Mouse (Mus musculus): ENCODE results near the gene Krtcap2. TPM values are rescaled to one million over a fixed set of nuclear protein-coding genes. Genes with fewer than 3 reads are reported as not detected.

Gene Krtcap2
- polyA plus RNA-seq, 1 experiment, result 82.9 TPM

DNA sequence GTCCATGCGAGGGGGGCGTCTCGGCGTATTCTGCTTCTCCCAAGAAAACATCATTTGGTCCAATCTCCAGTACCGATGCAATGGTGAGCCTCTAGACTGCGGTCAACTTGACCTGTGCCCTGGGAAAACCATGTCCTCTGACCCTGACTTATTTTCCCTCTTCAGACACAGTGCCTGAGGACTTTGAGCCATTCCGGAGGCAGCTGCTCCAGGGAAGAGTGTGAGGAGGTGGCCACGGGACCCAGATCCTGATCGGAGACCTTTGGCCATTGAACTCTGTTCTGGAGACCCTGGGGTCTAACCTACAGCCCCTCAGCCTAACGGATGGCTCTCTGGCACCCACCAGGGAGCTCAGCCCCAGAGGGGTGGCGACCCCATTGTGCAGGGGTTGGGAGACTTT, 19.4 kb upstream of the Krtcap2 start:
- H3K4me3 ChIP-seq (replicated peaks; ENCODE audit: insufficient read depth, low read depth, low read length), result peak overlapping the region; percentile 7
- no peaks in the 10 kb centered on the region for H3K27me3 ChIP-seq (ENCODE audit: control insufficient read depth, insufficient read depth, low read length)
- no peaks in the 10 kb centered on the region for H3K4me1 ChIP-seq (ENCODE audit: control insufficient read depth, insufficient read depth, low read length)
- 47% methylated on average over 11 of the region's 11 CpGs for WGBS
- no peak for DNase-seq
- TF ChIP-seq POLR2A (IDR thresholded peaks at IDR 0.05; ENCODE audit: borderline replicate concordance, insufficient read depth, low read length) (no peak), CTCF (IDR thresholded peaks at IDR 0.05; ENCODE audit: borderline replicate concordance, insufficient read depth, low read depth, low read length) (no peak)
- H3K27ac ChIP-seq (ENCODE audit: insufficient read depth, low read length), result 0 out of 2 replicates have a peak overlapping the region, but pooled peaks have one; percentile 19

GRCm38 (mm10) chr3:89226900-89227299, 18.9 kb upstream of the Krtcap2 start, which contains the start of gene Mtx1:
Gene Mtx1, minus strand, starts transcription at chr3:89227088.
- H3K27me3 ChIP-seq (ENCODE audit: control insufficient read depth, insufficient read depth, low read length), result no peaks in the 10 kb centered on the region
- H3K4me3 ChIP-seq (replicated peaks; ENCODE audit: insufficient read depth, low read depth, low read length), result peak within 1 kb of the TSS; percentile 38
- DNase-seq, result no peak
- 0 out of 2 replicates have a peak within 1 kb of the TSS, but pooled peaks have one; percentile 19 for H3K27ac ChIP-seq (ENCODE audit: insufficient read depth, low read length)
- TF ChIP-seq POLR2A (IDR thresholded peaks at IDR 0.05; ENCODE audit: borderline replicate concordance, insufficient read depth, low read length), result no peak
- no peak for TF ChIP-seq CTCF (IDR thresholded peaks at IDR 0.05; ENCODE audit: borderline replicate concordance, insufficient read depth, low read depth, low read length)
- WGBS, result 23% methylated on average over 21 of the region's 21 CpGs
- peaks cover 4% of the 10 kb centered on the region for H3K4me1 ChIP-seq (ENCODE audit: control insufficient read depth, insufficient read depth, low read length)

DNA sequence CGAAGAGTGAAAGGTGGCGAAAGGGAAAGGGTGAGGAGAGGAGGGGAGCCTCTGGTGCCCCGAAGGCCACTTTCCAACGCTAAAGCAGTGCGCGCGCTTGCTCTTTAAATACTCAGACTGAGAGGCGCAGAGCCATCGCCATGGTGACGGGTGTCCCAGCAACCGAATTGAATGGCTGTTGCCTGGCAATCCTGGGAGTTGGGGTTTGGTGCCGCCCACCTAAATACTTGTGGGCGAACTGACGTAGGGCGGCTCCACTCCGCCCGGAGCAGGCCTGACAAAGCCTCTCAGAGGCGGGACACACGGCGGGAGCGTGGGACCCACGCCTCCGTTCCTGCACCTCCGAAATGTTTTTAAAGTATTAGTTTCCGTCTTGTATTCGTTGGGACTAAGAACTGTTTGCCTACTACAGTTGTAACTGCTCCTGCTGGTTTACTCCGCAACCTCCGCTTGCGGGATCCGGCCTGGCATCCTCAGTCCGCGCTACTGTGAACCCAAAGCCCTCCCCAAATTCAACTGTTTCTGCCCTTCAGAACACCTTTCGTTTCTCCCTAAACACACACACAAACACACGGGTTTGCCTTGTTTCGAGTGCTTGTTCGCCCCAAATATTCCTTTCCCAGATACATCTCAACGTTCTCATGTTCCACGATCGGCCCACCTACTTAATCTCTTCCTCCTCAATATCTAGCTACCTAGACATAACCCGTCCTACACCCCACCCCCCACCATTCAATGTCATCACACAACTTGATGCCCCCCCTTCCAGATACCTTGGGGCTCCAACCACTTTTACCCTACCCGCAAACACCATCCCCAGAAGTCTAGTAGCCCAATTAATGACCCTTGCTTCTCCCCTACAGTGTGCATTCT, 18.2 kb upstream of the Krtcap2 start:
- 13% methylated on average over 41 of the region's 41 CpGs for WGBS
- H3K27me3 ChIP-seq (ENCODE audit: control insufficient read depth, insufficient read depth, low read length), result no peaks in the 10 kb centered on the region
- peaks cover 6% of the 10 kb centered on the region for H3K4me1 ChIP-seq (ENCODE audit: control insufficient read depth, insufficient read depth, low read length)
- TF ChIP-seq POLR2A (IDR thresholded peaks at IDR 0.05; ENCODE audit: borderline replicate concordance, insufficient read depth, low read length) (no peak), CTCF (IDR thresholded peaks at IDR 0.05; ENCODE audit: borderline replicate concordance, insufficient read depth, low read depth, low read length) (no peak)
- H3K4me3 ChIP-seq (replicated peaks; ENCODE audit: insufficient read depth, low read depth, low read length), result peak overlapping the region; percentile 38
- H3K27ac ChIP-seq (ENCODE audit: insufficient read depth, low read length), result no peak overlapping the region
- DNase-seq, result peak; percentile 58 to 65

DNA sequence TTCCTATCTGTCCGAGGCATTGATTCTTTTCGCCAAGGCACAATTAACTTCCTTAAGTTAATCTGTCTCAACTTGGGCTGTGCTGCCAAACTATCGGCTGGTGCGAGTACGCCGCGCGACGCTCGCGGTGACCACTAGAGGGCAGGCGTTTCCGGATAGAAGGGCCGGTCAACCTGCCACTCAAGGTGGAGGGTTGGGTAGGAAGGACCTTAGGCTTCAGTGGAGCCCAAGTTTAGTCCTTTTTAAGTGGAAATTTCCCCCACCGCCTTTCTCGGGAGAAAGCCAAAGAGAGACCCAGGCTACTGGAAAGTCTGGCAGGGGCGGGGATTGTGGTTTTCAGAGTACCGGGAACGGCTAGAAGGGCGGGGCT, 17.6 kb upstream of the Krtcap2 start:
- WGBS, result under 1% methylated on average over 20 of the region's 20 CpGs
- H3K4me1 ChIP-seq (ENCODE audit: control insufficient read depth, insufficient read depth, low read length), result peaks cover 6% of the 10 kb centered on the region
- no peak overlapping the region for H3K27ac ChIP-seq (ENCODE audit: insufficient read depth, low read length)

DNA sequence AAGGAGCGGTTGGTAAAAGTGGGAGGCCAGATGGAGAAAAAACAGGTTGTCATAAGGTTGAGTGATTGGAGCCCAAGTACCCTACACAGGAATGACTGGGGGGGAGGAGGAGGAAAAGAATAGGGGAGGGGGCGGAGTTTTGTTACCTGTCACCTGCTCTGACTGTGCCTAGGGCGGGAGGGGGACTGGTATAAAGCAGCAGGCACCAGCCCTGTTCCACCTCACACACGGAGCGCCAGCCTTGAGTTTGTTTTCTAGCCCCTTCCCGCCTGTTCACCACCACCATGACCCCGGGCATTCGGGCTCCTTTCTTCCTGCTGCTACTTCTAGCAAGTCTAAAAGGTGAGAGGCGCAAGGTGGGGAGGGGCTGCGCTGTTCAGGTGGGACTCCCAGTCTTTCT, 16.9 kb upstream of the Krtcap2 start, which contains the start of gene Muc1:
Gene Muc1 (plus strand): TSS at position 222 of the 400 bp plus-strand sequence.
- 46% methylated on average over 10 of the region's 10 CpGs for WGBS
- H3K27ac ChIP-seq (ENCODE audit: insufficient read depth, low read length), result no peak within 1 kb of the TSS
- H3K4me1 ChIP-seq (ENCODE audit: control insufficient read depth, insufficient read depth, low read length), result peaks cover 10% of the 10 kb centered on the region
- DNase-seq, result no peak
- no peaks in the 10 kb centered on the region for H3K27me3 ChIP-seq (ENCODE audit: control insufficient read depth, insufficient read depth, low read length)
- TF ChIP-seq CTCF (IDR thresholded peaks at IDR 0.05; ENCODE audit: borderline replicate concordance, insufficient read depth, low read depth, low read length), result no peak
- TF ChIP-seq POLR2A (IDR thresholded peaks at IDR 0.05; ENCODE audit: borderline replicate concordance, insufficient read depth, low read length), result no peak
- H3K4me3 ChIP-seq (replicated peaks; ENCODE audit: insufficient read depth, low read depth, low read length), result peak within 1 kb of the TSS; percentile 71

More for the DNA sequence above, 17.6 kb upstream of the Krtcap2 start:
- peak; percentile 86 for TF ChIP-seq CTCF (IDR thresholded peaks at IDR 0.05; ENCODE audit: borderline replicate concordance, insufficient read depth, low read depth, low read length)
- TF ChIP-seq POLR2A (IDR thresholded peaks at IDR 0.05; ENCODE audit: borderline replicate concordance, insufficient read depth, low read length), result no peak
- peak; percentile 81 to 91 for DNase-seq
- Histone ChIP-seq H3K27me3 (ENCODE audit: control insufficient read depth, insufficient read depth, low read length) (no peaks in the 10 kb centered on the region), H3K4me3 (replicated peaks; ENCODE audit: insufficient read depth, low read depth, low read length) (peak overlapping the region; percentile 71)

- 86% methylated on average over 4 of the region's 4 CpGs for WGBS
- peaks cover 12% of the 10 kb centered on the region for H3K4me1 ChIP-seq (ENCODE audit: control insufficient read depth, insufficient read depth, low read length)
- TF ChIP-seq POLR2A (IDR thresholded peaks at IDR 0.05; ENCODE audit: borderline replicate concordance, insufficient read depth, low read length) (no peak), CTCF (IDR thresholded peaks at IDR 0.05; ENCODE audit: borderline replicate concordance, insufficient read depth, low read depth, low read length) (no peak)
- no peak overlapping the region for H3K27ac ChIP-seq (ENCODE audit: insufficient read depth, low read length)
- H3K4me3 ChIP-seq (replicated peaks; ENCODE audit: insufficient read depth, low read depth, low read length), result no peak overlapping the region
- no peak for DNase-seq
- no peaks in the 10 kb centered on the region for H3K27me3 ChIP-seq (ENCODE audit: control insufficient read depth, insufficient read depth, low read length)
These were observed 16.5 kb upstream of the Krtcap2 start for GRCm38 (mm10) chr3:89229276-89229675.

DNA sequence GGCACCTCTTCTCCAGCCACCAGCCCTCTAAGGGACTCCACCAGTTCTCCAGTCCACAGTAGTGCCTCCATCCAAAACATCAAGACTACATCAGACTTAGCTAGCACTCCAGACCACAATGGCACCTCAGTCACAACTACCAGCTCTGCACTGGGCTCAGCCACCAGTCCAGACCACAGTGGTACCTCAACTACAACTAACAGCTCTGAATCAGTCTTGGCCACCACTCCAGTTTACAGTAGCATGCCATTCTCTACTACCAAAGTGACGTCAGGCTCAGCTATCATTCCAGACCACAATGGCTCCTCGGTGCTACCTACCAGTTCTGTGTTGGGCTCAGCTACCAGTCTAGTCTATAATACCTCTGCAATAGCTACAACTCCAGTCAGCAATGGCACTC, 15.2 kb upstream of the Krtcap2 start:
- WGBS, result 94% methylated on average over 2 of the region's 2 CpGs
- Histone ChIP-seq H3K27me3 (ENCODE audit: control insufficient read depth, insufficient read depth, low read length) (no peaks in the 10 kb centered on the region), H3K4me1 (ENCODE audit: control insufficient read depth, insufficient read depth, low read length) (peaks cover 21% of the 10 kb centered on the region), H3K4me3 (replicated peaks; ENCODE audit: insufficient read depth, low read depth, low read length) (no peak overlapping the region), H3K27ac (ENCODE audit: insufficient read depth, low read length) (no peak overlapping the region)
- TF ChIP-seq POLR2A (IDR thresholded peaks at IDR 0.05; ENCODE audit: borderline replicate concordance, insufficient read depth, low read length) (no peak), CTCF (IDR thresholded peaks at IDR 0.05; ENCODE audit: borderline replicate concordance, insufficient read depth, low read depth, low read length) (no peak)
- DNase-seq, result no peak

GRCm38 (mm10) chr3:89231345-89231744, 14.4 kb upstream of the Krtcap2 start:
- H3K27ac ChIP-seq (ENCODE audit: insufficient read depth, low read length), result no peak overlapping the region
- H3K4me1 ChIP-seq (ENCODE audit: control insufficient read depth, insufficient read depth, low read length), result peaks cover 21% of the 10 kb centered on the region
- no peaks in the 10 kb centered on the region for H3K27me3 ChIP-seq (ENCODE audit: control insufficient read depth, insufficient read depth, low read length)
- 53% methylated on average over 7 of the region's 7 CpGs for WGBS
- DNase-seq, result no peak
- TF ChIP-seq POLR2A (IDR thresholded peaks at IDR 0.05; ENCODE audit: borderline replicate concordance, insufficient read depth, low read length), result no peak
- TF ChIP-seq CTCF (IDR thresholded peaks at IDR 0.05; ENCODE audit: borderline replicate concordance, insufficient read depth, low read depth, low read length), result no peak
- H3K4me3 ChIP-seq (replicated peaks; ENCODE audit: insufficient read depth, low read depth, low read length), result no peak overlapping the region
